Mouse (Mus musculus) lung, embryonic 16.5 days (tissue): ENCODE results near the gene Esyt3. TPM values are rescaled to one million over a fixed set of nuclear protein-coding genes. Genes with fewer than 3 reads are reported as not detected.

Source experiments
- ATAC-seq: fragments of 200-750 bp; cut with Nextera tagmentation; 2 replicates; pipeline ENCODE4 v1.8.0; 2017; ENCODE audit warnings: low read depth, mild to moderate bottlenecking, moderate library complexity
- H3K27ac ChIP-seq: fragments of 300-500 bp; sonication (generic); 2 replicates; pipeline ENCODE4 v1.5.1; 2014; ENCODE audit warnings: mild to moderate bottlenecking, control low read depth, low read length
- H3K27me3 ChIP-seq: fragments of 300-500 bp; sonication (generic); 2 replicates; pipeline ENCODE4 v1.6.1; 2014; ENCODE audit warnings: low read depth, low read length, mixed read lengths; ENCODE audit not compliant: control insufficient read depth, insufficient read depth
- H3K36me3 ChIP-seq: fragments of 300-500 bp; sonication (generic); 2 replicates; pipeline ENCODE4 v1.6.1; 2014; ENCODE audit warnings: low read length; ENCODE audit not compliant: control insufficient read depth, insufficient read depth
- H3K4me1 ChIP-seq: fragments of 300-500 bp; sonication (generic); replicated peaks from 2 replicates; pipeline ENCODE4 v1.6.1; 2014; ENCODE audit warnings: low read length, mixed read lengths; ENCODE audit not compliant: control insufficient read depth, insufficient read depth
- H3K4me2 ChIP-seq: fragments of 300-500 bp; sonication (generic); 2 replicates; pipeline ENCODE4 v1.6.1; 2014; ENCODE audit warnings: low read depth, low read length, control low read depth
- H3K4me3 ChIP-seq: fragments of 300-500 bp; sonication (generic); 2 replicates; pipeline ENCODE4 v1.5.1; 2014; ENCODE audit warnings: mild to moderate bottlenecking, low read length, control low read depth
- H3K9ac ChIP-seq: fragments of 300-500 bp; sonication (generic); 2 replicates; pipeline ENCODE4 v1.6.1; 2014; ENCODE audit warnings: low read length, control low read depth
- H3K9me3 ChIP-seq: fragments of 300-500 bp; sonication (generic); 2 replicates; pipeline ENCODE4 v1.6.1; 2016; ENCODE audit warnings: low read length; ENCODE audit not compliant: control insufficient read depth
- WGBS: fragments of 180-500 bp; shearing (Covaris S2); extraction: QIAGEN DNeasy Blood & Tissue Kit; methylation state at CpG from one replicate; pipeline ENCODE4 v1.1.7; 2014; 5-methylcytosine and 5-hydroxymethylcytosine counted together
- polyA plus RNA-seq: library from polyadenylated mRNA; unstranded; fragments of >200 nt; fragmentation: Nextera tagmentation; extraction: Ambion mirVana; gene quantifications from 2 replicates; pipeline ENCODE4 v1.2.1, GENCODE M21; 2015

Gene Esyt3
- polyA plus RNA-seq, 1 experiment from 2014 or later: 0.65 TPM

GRCm38 (mm10) chr9:99389506-99389905, 31.1 kb upstream of the Esyt3 start:
- WGBS: 72% methylated on average over 8 of the region's 8 CpGs
- no peak for ATAC-seq

GRCm38 (mm10) chr9:99388856-99389255, 30.5 kb upstream of the Esyt3 start:
- Histone ChIP-seq H3K4me3 (no peak overlapping the region), H3K9me3 (no peaks in the 10 kb centered on the region), H3K27me3 (no peaks in the 10 kb centered on the region), H3K4me1 (no peaks in the 10 kb centered on the region), H3K36me3 (no peaks in the 10 kb centered on the region), H3K27ac (no peak overlapping the region), H3K9ac (no peak overlapping the region), H3K4me2 (no peak overlapping the region)
- WGBS: 66% methylated on average over 9 of the region's 9 CpGs
- no peak for ATAC-seq

More at GRCm38 (mm10) chr9:99389506-99389905, 31.1 kb upstream of the Esyt3 start:
- Histone ChIP-seq H3K4me2 (no peak overlapping the region), H3K36me3 (no peaks in the 10 kb centered on the region), H3K9ac (no peak overlapping the region), H3K4me1 (no peaks in the 10 kb centered on the region), H3K27ac (no peak overlapping the region), H3K9me3 (no peaks in the 10 kb centered on the region), H3K4me3 (no peak overlapping the region), H3K27me3 (no peaks in the 10 kb centered on the region)

- Histone ChIP-seq H3K4me3 (no peak overlapping the region), H3K27me3 (no peaks in the 10 kb centered on the region), H3K9me3 (no peaks in the 10 kb centered on the region), H3K9ac (no peak overlapping the region), H3K36me3 (no peaks in the 10 kb centered on the region), H3K4me2 (no peak overlapping the region), H3K4me1 (no peaks in the 10 kb centered on the region), H3K27ac (no peak overlapping the region)
- whole genome bisulfite sequencing: 75% methylated on average over 5 of the region's 5 CpGs
- no peak for ATAC-seq
Observed at GRCm38 (mm10) chr9:99388078-99388477, 29.7 kb upstream of the Esyt3 start.

- Histone ChIP-seq H3K36me3 (no peaks in the 10 kb centered on the region), H3K9me3 (no peaks in the 10 kb centered on the region), H3K4me1 (no peaks in the 10 kb centered on the region), H3K4me3 (no peak overlapping the region), H3K27ac (no peak overlapping the region), H3K27me3 (no peaks in the 10 kb centered on the region; the same call in 1 of the 2 replicates), H3K9ac (no peak overlapping the region), H3K4me2 (no peak overlapping the region)
- WGBS: 54% methylated on average over 9 of the region's 9 CpGs
- ATAC-seq: no peak
Observed at GRCm38 (mm10) chr9:99382556-99382955, 24.2 kb upstream of the Esyt3 start.

GRCm38 (mm10) chr9:99379194-99379593, 20.8 kb upstream of the Esyt3 start:
- Histone ChIP-seq H3K9me3 (no peaks in the 10 kb centered on the region), H3K4me3 (no peak overlapping the region), H3K36me3 (no peaks in the 10 kb centered on the region), H3K27me3 (no peaks in the 10 kb centered on the region; the same call in 1 of the 2 replicates), H3K4me1 (no peaks in the 10 kb centered on the region), H3K27ac (no peak overlapping the region), H3K4me2 (no peak overlapping the region), H3K9ac (no peak overlapping the region)
- WGBS: 46% methylated on average over 5 of the region's 5 CpGs
- no peak for ATAC-seq

GRCm38 (mm10) chr9:99376591-99377418, 18.4 kb upstream of the Esyt3 start:
- H3K4me1 ChIP-seq: no peaks in the 10 kb centered on the region
- ATAC-seq: no peak
- H3K36me3 ChIP-seq: no peaks in the 10 kb centered on the region
- H3K9ac ChIP-seq: no peak overlapping the region
- H3K27me3 ChIP-seq: no peaks in the 10 kb centered on the region; the same call in 1 of the 2 replicates
- WGBS: 8% methylated on average over 14 of the region's 14 CpGs
- no peak overlapping the region for H3K27ac ChIP-seq
- H3K4me3 ChIP-seq: no peak overlapping the region
- H3K9me3 ChIP-seq: no peaks in the 10 kb centered on the region
- no peak overlapping the region for H3K4me2 ChIP-seq

GRCm38 (mm10) chr9:99368431-99368830, 10.1 kb upstream of the Esyt3 start:
- Histone ChIP-seq H3K27me3 (no peaks in the 10 kb centered on the region), H3K9me3 (no peaks in the 10 kb centered on the region), H3K36me3 (no peaks in the 10 kb centered on the region), H3K27ac (no peak overlapping the region), H3K4me1 (no peaks in the 10 kb centered on the region), H3K4me2 (no peak overlapping the region), H3K4me3 (no peak overlapping the region), H3K9ac (no peak overlapping the region)
- 80% methylated on average over 7 of the region's 7 CpGs for WGBS
- no peak for ATAC-seq

GRCm38 (mm10) chr9:99365906-99366305, 7.5 kb upstream of the Esyt3 start:
- Histone ChIP-seq H3K36me3 (no peaks in the 10 kb centered on the region), H3K4me1 (no peaks in the 10 kb centered on the region), H3K4me2 (no peak overlapping the region), H3K27me3 (no peaks in the 10 kb centered on the region), H3K9me3 (no peaks in the 10 kb centered on the region), H3K27ac (no peak overlapping the region), H3K9ac (no peak overlapping the region), H3K4me3 (no peak overlapping the region)
- no peak for ATAC-seq
- WGBS: 74% methylated on average over 3 of the region's 3 CpGs

GRCm38 (mm10) chr9:99363076-99363475, 4.7 kb upstream of the Esyt3 start:
- peaks cover 4% of the 10 kb centered on the region for H3K4me1 ChIP-seq
- ATAC-seq: no peak
- H3K27me3 ChIP-seq: peaks cover 11% of the 10 kb centered on the region
- H3K4me2 ChIP-seq: no peak overlapping the region
- H3K4me3 ChIP-seq: no peak overlapping the region
- no peaks in the 10 kb centered on the region for H3K9me3 ChIP-seq
- no peaks in the 10 kb centered on the region for H3K36me3 ChIP-seq
- WGBS: 52% methylated on average over 8 of the region's 8 CpGs
- H3K27ac ChIP-seq: no peak overlapping the region
- no peak overlapping the region for H3K9ac ChIP-seq
